Mouse (Mus musculus) kidney, postnatal 4 days (tissue): ENCODE results near the gene Rdh16f1.
"Not testable (repeated sequence)": the region's sequence is repeated elsewhere in the genome, so short reads cannot be mapped to it uniquely, and the experiment has no call there.

Experiments
- DNase-seq, 2 experiments: peaks; one replicate each; pipeline ENCODE4 v3.0.0; 2021; ENCODE audit warnings: mixed read lengths in 2 of 2

The Rdh16f1 gene

DNA sequence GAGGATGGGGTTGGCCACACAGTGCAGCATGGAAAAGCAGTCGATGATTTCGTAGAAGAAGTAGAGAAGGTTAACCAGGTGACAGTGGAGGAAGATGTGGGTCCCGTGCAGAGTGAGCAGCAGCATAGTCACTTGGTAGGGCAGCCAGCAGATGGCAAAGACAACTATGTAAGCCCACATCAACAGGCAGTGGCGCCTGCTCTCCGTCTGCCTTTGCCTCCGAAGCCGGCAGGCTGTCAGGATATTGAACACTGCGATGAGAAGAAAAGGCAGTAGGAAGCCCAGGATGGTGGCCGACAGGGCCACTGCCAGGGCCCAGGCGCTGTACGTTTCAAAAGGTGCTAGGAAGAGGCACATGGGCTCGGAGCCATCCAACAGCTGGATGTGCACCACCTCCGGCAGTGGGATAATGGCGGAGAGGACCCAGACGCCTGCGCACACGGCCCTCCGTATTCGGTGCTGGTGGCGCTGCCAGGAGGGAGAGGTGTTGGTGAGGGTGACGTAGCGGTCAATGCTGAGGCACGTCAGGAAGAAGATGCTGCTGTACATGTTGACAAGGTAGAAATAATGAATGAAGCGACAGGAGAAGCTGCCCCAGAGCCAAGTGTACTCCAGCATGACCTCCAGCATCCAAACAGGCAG is 9.3 kb upstream of the Rdh16f1 start:
- peak in 1 of 2 experiments; percentile 48 for DNase-seq

DNA sequence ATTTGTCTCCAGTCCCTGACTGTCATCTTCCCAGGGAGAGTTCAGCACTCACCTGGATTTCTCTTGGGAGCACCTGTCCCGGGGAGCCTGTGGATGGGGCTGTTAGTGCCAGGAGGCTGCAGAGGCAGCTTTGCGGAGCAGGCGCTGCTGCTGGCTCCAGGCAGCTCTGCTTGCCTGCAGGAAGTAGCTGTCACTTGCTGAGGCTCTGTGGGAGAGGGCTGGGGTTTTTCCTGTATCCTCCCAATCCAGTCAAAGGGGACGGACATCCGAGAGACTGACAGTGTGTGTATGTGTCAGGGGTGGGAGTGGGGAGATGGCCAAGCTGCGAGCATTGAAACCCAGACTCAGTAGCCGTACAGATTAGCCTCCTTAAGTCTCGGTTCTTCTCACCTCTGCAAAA is 8.0 kb upstream of the Rdh16f1 start, which contains the start of gene Gpr182:
Gene Gpr182 (minus strand): TSS at position 185 of the 400 bp plus-strand sequence.
- peak; percentile 50 to 70 for DNase-seq

DNA sequence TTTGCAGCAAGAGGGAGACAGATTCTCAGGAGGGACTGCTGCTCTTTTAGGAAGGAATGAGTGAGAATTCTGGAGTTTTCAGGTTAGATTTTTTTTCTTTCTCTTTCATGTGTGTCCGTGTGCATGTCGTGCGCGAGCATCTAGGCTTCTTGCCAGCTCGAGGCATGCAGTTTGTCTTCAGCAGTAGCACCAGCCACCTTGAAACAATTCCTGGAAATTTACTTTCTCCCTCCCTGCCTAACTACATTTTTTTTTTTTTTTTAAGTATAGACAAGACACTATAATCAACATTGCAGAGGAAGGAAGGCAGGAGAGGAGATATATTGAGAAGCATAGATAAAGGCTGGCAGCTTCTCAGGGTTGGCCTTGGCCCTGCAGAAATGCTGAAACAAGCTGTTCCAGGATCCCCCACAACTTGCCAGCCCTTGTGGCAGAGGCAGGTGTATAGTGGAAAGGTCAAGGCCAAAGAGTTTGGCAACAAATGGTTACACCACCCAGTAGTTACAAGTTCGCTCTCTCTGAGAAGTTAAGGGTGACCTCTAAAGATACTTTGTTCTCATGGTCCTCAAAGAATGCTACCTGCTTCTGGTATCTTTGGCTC is 4.9 kb upstream of the Rdh16f1 start:
- peak; percentile 63 to 69 for DNase-seq

DNA sequence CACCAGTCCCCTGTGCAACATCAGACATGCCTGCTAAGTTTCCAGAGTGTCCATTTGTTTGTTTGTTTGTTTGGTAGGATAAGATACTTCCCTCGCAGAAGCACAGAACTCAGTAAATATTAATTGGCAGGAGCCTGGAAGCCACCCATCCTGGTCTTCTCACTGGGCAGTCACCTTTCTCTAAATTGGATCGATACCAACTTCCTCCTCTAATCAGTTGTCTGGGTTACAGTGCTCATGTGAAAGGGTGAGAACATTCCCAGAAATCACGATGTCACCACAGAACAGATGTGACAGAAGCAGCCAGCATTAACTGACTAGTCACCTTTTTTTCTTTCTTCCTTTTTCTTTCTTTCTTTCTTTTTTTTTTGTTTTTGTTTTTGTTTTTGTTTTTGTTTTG is 4.3 kb upstream of the Rdh16f1 start:
- DNase-seq = no peak

DNA sequence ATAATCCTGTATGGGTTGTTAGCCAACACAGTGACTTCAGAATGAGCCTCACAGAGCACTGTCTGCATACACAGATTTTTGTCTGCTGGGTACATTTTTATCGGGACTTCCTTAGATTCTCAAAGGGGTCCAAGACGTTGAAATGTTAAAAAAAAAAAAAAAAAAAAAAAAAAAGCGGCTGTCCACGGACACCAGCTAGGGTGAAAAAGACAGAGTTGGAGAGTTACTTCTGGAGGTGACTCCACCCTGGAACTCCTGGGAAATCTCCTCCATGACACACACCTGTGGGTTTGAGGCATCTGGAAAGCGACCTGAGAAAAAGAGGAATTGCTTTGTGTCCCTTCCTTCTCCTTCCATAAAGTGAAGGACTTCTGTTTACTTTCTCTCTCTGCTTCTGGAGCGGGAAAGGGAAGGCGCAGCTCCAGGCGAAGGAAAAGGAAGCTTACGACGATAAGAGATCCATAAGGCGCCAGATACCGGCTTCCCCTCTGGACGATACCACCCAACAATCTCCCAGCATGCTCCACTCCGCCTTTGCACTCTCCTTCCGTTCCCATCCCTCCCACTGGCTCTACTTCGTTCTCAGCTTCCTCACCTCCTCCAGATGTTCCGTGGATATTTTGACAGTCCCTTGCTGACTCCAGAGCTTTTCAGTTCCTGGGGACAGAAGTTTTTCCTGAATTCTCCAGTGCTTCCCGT is 3.7 kb upstream of the Rdh16f1 start:
- peak in 1 of 2 experiments; percentile 42 for DNase-seq

DNA sequence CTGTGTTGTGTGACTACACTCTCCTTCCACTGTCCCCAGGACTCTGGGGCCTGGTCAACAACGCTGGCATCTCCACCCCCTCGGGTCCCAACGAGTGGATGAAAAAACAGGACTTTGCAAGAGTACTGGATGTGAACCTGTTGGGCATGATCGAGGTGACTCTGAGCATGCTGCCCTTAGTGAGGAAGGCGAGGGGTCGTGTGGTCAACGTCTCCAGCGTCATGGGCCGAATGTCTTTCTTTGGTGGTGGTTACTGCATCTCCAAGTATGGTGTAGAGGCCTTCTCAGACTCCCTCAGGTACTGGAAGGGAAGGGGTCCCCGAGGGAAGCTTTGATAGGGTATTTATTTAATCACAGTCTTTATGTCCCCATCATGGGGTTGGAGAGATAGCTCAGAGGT is 3.3 kb downstream of the Rdh16f1 start:
- not testable (repeated sequence) for DNase-seq

DNA sequence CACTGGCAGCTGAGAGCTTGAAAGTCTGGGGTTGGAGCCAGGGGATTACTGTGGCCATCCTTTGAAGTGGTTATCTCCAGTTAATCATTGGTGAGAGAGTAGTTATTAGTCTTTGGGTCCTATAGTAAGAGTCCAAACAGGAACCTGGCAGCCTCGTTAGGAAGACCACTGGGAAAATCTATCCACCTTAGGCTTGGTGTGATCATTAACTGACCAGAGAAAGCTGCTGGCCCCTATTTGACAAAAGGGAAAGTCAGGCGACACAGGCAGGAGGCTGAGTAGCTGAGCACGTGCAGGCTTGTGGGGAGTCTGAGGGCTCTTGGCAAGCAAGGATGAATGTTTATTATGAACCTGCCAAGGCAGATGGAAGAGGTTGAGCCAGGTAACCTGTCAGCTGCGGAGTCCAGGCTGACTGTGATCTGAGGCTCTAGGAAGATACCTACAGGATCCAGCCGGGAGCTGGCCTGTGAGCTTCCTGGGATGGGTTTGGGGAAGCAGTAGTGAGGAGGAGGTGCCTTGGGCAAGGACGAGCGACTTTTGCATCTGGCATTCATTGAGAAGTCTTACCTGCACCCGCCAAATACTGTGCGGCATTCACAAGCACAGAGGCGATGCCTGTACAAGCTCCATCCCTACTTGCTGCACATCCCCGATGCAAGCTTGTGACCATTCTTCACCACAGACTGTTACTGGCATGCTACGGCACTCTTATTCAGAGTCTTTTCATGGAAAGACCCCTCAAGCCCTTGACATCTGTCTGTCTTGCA is 4.5 kb downstream of the Rdh16f1 start:
- peak; percentile 51 to 66 for DNase-seq

DNA sequence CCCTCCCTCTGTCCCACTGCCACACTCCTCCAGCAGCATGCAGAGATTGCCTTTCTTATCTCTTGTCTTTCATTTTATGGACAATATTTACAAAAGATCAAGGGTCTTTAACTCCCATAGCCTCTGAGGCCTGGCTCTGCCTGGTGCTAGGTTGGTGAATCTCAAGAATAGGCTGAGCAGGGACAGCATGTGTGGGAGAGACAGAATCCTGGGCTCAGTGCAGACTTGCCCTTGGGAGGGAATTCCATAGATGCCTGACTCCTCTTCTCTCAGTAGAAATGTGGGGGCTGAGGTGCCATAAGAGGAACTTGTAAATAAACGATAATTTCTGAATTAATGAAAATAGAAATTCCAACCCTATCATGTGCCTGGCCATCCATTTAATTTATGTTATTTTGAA is 7.0 kb downstream of the Rdh16f1 start:
- DNase-seq = peak in 1 of 2 experiments; percentile 17

DNA sequence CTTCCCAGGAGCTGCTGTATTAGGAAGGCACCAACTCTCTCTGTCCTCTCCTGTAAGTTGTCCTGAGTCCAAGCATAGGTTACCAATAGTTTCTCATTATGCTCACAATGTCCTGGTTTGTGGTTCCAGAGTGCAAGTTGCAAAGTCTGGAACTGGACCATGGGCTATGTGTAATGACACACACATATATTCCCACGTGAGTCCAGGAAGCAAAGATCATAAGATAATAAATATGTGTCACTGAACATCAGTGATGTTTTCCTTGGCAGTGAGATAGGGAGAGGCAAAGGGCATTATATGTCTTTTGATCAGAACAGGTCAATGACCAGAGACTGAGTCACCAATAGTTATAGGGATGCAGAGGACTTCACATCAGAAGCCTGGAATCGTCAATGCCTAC is 16.4 kb downstream of the Rdh16f1 start, which contains the start of gene Rdh9:
Gene Rdh9 (plus strand): TSS at position 376 of the 400 bp plus-strand sequence.
- no peak for DNase-seq

DNA sequence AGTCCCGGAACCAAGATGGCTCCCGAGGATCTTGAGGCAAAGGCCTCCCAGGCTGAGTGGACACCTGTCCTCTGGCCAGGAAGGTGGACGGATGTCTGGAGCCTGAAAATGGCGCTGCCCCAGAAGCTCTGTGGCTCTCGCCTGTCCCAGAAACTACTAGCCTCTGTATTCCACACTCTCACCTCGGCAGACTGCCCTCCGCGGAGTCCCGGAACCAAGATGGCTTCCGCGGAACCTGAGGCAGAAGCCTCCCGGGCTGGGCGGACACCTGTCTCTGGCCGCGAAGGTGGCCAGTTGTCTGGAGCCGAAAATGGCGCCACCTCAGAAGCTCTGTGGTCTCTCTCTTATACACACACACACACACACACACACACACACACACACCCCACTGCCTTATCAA is 22.7 kb downstream of the Rdh16f1 start:
- DNase-seq = not testable (repeated sequence)

DNA sequence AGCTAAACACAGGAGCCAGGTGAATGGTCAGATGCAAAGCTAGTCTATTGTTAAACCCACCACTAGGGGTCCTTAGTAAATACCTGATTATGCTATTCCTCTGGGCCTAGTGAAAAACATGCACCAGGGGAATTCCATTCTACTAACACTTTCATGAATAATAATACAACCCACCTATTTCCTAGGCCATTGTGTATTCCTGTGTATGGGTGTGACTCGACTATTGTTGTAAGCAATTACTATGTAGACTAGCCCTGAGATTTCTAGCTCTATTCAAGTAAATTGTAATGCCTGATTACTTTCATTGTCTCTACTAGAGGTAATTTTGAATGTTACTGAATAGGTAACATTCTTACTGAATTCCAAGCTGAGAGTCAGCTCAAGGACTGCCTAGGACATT is 25.8 kb downstream of the Rdh16f1 start:
- DNase-seq = not testable (repeated sequence)

DNA sequence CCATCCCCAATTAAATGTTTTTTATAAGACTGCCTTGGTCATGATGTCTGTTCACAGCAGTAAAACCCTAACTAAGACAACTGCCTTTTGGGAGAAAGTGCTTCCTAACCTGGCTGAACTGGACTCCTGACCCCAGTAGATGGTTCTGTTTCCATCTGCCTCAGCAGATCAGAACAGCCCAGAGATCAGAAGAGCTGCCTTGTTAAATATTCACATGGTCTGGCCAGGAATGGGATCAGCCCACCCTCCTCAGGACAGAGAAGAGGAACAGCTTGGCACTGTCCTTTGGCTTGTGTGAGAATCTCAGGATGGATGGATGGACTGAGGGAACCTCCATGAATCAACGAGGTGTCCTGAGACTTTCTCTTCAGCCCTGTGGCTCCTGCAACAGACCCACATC is 39.7 kb downstream of the Rdh16f1 start:
- peak; percentile 3 to 17 for DNase-seq

DNA sequence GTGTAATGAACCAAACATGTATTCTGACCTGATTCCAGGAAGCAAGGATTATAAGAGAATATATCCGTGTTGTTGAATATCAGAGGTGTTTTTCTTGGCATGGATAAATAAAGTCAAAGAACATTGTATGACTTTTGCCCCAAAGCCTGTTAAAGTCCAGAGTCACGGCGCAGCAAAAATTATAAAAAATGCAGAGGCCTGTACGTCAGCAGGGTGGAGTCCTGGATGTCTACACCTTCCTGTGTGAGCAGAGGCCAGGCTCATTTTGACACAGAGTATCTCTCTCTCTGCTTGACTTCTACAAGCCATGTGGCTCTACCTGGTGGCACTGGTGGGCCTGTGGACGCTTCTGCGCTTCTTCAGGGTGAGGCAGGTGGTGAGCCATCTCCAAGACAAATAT is 41.3 kb downstream of the Rdh16f1 start, which contains the start of gene Rdh16:
Gene Rdh16 (plus strand): TSS at position 262 of the 400 bp plus-strand sequence.
- DNase-seq = peak; percentile 7

DNA sequence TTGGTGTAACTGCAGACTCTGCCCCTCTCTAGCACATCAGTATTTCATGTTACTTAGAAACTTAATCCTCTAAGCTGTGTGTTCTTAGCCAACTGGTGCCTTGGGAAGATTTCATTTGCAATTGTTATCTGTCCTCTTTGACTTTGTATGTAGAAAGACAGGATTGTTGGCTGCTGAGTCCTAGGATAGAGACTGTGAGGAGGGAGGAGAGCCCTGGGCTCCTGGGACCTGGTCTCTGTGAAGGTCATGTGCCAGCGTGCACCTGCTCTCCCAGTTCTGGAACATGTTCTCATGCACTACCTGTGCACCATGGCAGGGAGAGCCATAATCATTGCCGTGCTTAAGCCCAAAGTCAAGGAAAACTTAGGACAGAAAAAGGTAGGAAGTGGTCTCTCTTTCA is 42.0 kb downstream of the Rdh16f1 start:
- no peak for DNase-seq

DNA sequence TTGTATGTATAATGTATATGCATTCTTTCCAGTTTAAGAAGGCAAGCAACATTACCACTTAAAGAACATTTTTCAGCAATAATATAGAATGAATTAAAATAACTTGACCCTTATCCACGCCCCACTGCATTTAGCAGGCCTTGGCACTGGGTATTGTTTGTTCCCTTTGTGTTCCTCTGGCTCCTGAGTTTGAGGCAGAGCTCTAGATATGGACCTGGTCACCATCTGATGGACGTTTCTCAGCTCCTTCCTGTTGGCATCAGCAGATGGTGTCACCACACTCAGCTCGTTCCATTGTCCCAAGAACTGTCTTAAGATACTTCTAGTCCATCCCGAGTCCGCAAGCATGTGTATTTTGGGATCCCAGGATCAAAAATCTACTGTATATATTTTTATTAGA is 42.6 kb downstream of the Rdh16f1 start:
- DNase-seq = no peak

DNA sequence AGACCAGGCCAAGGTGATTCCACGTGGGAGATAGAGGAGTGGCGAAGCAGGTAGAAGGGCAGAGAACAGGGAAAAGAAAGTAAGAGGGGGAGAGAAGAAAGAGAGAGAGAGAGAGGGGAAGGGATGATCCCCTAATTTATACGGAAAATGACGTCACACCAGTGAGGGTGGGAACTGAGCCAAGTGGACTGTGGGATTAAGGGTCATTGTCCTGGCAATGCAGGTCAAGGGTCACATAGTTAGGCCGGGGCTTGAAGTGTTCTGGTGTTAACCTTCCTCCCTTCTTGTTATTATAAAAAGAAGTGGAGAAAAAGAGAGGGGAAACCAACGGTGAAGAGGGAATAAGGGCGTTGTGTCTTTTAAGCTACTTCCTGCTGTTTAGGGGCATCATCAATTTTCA is 44.8 kb downstream of the Rdh16f1 start:
- DNase-seq = peak in 1 of 2 experiments; percentile 7

DNA sequence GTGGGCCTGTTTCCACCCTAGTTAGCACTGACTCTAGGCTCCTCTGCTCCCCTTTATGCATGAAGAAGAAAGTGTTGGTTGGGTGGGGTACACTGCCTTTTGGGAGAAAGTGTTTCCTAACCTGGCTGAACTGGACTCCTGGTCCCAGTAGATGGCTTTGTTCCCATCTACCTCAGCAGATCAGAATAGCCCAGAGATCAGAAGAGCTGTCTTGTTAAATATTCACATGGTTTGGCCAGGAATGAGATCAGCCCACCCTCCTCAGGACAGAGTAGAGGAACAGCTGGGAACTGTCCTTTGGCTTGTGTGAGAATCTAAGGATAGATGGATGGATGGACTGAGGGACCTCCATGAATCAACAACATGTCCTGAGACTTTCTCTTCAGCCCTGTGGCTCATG is 56.3 kb downstream of the Rdh16f1 start:
- no peak for DNase-seq

DNA sequence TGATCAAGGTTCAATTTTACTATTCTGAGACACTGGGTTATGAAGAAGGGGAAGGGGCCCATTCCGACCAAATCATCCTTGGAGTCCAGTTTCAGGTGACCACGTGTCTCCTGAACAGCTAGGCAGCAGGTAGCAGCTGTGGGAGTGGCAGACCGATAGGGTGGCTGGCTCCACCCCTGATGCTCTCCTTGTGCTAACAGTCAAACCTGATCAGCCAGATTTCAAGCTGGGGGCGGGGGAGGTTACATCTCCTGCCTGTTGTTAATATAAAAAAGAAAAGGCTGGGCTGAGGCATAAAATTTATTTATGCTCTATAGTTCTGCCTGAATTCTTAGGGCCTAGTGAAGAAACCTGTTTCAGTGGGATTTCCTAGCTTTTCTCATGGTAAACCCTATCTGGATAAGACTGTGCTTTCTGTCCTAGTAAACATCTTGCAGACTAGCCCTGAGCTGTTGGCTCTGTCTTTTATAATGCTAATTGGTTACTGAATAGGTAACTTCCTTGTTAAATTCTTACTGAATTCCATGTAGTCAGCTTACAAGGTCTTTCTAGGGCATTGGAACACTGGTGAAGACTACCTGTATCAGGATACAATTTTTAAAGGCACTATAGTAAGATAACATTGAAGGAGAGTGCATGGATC is 57.8 kb downstream of the Rdh16f1 start:
- DNase-seq = peak in 1 of 2 experiments; percentile 18

DNA sequence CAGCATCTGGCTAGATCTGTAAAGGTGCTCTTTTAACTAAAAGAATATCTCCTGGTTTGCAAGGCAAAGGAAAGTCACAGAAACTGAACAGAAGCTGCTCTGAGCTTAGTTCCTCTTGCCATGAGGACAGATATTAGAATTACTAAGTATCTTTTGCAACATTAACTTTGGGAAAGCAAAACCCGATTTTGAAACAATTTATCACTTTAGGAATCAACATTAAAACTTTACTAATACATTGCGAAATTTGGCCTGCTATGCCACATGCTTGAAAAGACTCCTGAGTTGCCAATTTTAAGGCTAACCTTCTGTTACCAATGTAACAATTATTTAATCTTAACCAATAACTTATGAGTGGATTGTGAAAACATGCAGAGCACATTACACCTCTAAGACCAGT is 62.2 kb downstream of the Rdh16f1 start:
- not testable (repeated sequence) for DNase-seq

DNA sequence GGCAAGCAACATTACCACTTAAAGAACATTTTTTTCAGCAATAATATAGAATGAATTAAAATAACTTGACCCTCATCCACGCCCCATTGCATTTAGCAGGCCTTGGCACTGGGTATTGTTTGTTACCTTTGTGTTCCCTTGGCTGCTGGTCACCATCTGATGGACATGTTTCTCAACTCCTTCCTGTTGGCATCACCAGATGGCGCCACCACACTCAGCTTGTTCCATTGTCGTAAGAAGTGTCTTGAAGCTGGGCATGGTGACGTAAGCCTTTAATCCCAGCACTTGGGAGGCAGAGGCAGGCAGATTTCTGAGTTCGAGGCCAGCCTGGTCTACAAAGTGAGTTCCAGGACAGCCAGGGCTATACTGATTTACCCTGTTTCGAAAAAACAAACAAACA is 65.8 kb downstream of the Rdh16f1 start:
- peak; percentile 48 to 64 for DNase-seq

DNA sequence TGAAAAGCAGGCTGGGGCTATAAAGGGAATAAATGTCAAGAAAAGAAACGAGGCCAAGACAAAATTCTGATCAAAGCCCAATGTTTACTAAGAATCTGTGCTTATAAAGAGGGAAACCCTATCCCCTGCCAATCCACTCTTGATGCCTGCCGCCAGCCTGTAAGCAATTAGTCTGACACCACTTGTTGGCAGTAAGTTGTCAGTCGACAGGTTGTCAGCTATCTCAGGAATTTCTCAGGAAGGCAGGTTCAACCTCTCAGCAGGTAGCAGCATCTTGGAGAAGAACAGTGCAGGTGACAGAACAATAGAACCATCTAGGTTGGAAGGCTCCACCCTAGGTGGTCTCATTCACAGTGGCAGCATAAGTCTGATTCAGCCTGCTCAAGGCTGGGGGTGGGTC is 69.5 kb downstream of the Rdh16f1 start:
- DNase-seq = no peak

DNA sequence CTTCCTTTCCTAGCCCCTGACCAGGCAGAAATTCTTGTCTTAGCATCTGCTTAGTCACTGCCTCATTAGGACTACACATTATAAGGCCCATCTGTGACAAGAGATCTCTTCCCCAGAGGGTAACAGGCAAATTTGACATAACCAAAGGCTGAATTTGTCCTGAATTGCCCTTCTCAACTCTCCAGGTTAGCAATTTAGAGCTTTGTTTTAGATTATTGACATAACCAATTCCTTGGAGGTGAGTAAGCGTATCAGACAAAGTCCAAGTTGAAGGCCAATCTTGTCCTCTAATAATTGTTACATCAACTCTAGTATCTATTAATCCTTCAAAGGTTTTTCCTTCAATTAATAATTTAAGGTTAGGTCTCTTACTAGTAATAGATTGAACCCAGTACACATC is 74.6 kb downstream of the Rdh16f1 start:
- not testable (repeated sequence) for DNase-seq

DNA sequence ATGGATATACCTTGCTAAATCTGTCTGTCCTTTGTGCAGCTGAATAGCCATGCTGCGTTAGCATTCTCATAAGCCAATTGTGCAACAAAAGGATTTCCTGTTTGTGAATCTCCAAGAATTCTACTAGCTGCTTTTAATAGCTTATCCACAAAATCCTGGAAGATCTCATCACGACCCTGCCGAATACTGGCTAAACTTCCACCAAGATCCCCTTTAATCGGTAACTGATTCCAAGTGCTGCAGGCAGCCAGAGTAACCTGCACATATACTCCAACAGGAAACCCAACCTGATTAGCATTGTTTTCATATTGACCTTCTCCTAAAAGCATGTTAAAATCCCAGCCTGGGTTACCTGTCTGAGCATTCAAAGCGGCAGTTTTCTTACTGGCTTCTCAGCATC is 75.7 kb downstream of the Rdh16f1 start:
- DNase-seq = peak; percentile 23 to 33
